Mouse (Mus musculus) intestine, embryonic 14.5 days (tissue): ENCODE results near the gene Rnf141. TPM values are rescaled to one million over a fixed set of nuclear protein-coding genes. Genes with fewer than 3 reads are reported as not detected.
A peak's percentile ranks its signal among the peaks of the same experiment; 100 is the strongest.

ENCODE experiments used
- ATAC-seq: fragments of 200-750 bp; cut with Nextera tagmentation; replicated peaks from 2 replicates; pipeline ENCODE4 v1.8.0; 2017; ENCODE audit warnings: low read depth, moderate number of reproducible peaks, moderate TSS enrichment, moderate library complexity; ENCODE audit not compliant: low FRiP score, low TSS enrichment
- DNase-seq: peaks from one replicate; pipeline ENCODE4 v3.0.0-alpha.2; 2018; ENCODE audit warnings: low spot score
- H3K27ac ChIP-seq: fragments of 300-500 bp; sonication (generic); 2 replicates; pipeline ENCODE4 v1.5.1; 2014; ENCODE audit warnings: low read depth, mild to moderate bottlenecking, control low read depth
- H3K27me3 ChIP-seq: fragments of 300-500 bp; sonication (generic); replicated peaks from 2 replicates; pipeline ENCODE4 v1.6.1; 2014; ENCODE audit warnings: low read length, control low read depth; ENCODE audit not compliant: control insufficient read depth, insufficient read depth
- H3K36me3 ChIP-seq: fragments of 300-500 bp; sonication (generic); 2 replicates; pipeline ENCODE4 v1.6.1; 2014; ENCODE audit warnings: low read length, control low read depth; ENCODE audit not compliant: control insufficient read depth, insufficient read depth
- H3K4me1 ChIP-seq: fragments of 300-500 bp; sonication (generic); replicated peaks from 2 replicates; pipeline ENCODE4 v1.6.1; 2014; ENCODE audit warnings: low read length, control low read depth, mixed read lengths; ENCODE audit not compliant: control insufficient read depth, insufficient read depth
- H3K4me2 ChIP-seq: fragments of 300-500 bp; sonication (generic); 2 replicates; pipeline ENCODE4 v1.6.1; 2014; ENCODE audit warnings: low read length
- H3K4me3 ChIP-seq: fragments of 300-500 bp; sonication (generic); 2 replicates; pipeline ENCODE4 v1.5.1; 2014; ENCODE audit warnings: low read depth, low read length, control low read depth, mixed read lengths
- H3K9ac ChIP-seq: fragments of 300-500 bp; sonication (generic); 2 replicates; pipeline ENCODE4 v1.6.1; 2014; ENCODE audit warnings: mild to moderate bottlenecking, low read length
- H3K9me3 ChIP-seq: fragments of 300-500 bp; sonication (generic); 2 replicates; pipeline ENCODE4 v1.6.1; 2016; ENCODE audit warnings: low read length, control low read depth; ENCODE audit not compliant: control insufficient read depth
- WGBS: fragments of 180-500 bp; shearing (Covaris S2); extraction: QIAGEN DNeasy Blood & Tissue Kit; methylation state at CpG from one replicate; pipeline ENCODE4 v1.1.7; 2014; 5-methylcytosine and 5-hydroxymethylcytosine counted together
- polyA plus RNA-seq: library from polyadenylated mRNA; unstranded; fragments of >200 nt; fragmentation: Nextera tagmentation; extraction: Ambion mirVana; gene quantifications from 2 replicates; pipeline ENCODE4 v1.2.1, GENCODE M21; 2014

The Rnf141 gene
- polyA plus RNA-seq, 1 experiment from 2014 or later = 41.2 TPM

DNA sequence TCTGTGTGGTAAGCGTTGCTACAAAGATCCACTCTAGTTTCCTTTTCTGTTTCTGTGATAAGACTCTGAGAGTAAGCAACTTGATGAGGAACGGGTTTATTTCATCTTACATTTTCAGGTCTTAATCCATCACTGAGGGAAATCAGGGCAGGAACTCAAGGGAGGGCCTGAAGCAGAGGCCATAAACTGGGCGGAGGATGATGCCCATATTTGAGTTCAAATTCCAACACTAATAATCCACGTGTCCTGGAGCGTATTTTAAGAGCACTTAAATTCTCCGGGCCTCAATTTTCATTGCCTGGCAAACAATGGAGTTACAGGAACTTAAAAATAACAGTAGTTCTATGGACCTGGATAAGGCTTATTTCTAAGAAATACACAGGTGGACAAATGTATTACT, 21.3 kb upstream of the Rnf141 start:
- H3K4me1 ChIP-seq = peaks cover 14% of the 10 kb centered on the region; the same call in 1 of the 2 replicates
- 52% methylated on average over 6 of the region's 6 CpGs for WGBS
- H3K4me3 ChIP-seq = no peak overlapping the region
- ATAC-seq (peak; percentile 65; the same call in 1 of the 2 replicates), DNase-seq (no peak)
- peak overlapping the region; percentile 57; the same call in 1 of the 2 replicates for H3K27ac ChIP-seq
- H3K4me2 ChIP-seq = peak overlapping the region; percentile 16; the same call in 1 of the 2 replicates
- H3K9ac ChIP-seq = no peak overlapping the region
- peaks cover 26% of the 10 kb centered on the region for H3K36me3 ChIP-seq
- no peaks in the 10 kb centered on the region for H3K9me3 ChIP-seq
- no peaks in the 10 kb centered on the region for H3K27me3 ChIP-seq

- H3K36me3 ChIP-seq = peaks cover 21% of the 10 kb centered on the region
- DNase-seq = peak; percentile 63
- H3K4me3 ChIP-seq = no peak overlapping the region
- H3K9ac ChIP-seq = no peak overlapping the region
- H3K27ac ChIP-seq = peak overlapping the region; percentile 57
- H3K27me3 ChIP-seq = no peaks in the 10 kb centered on the region
- WGBS = 18% methylated on average over 10 of the region's 10 CpGs
- peak overlapping the region; percentile 16; the same call in 1 of the 2 replicates for H3K4me2 ChIP-seq
- H3K4me1 ChIP-seq = peaks cover 19% of the 10 kb centered on the region; the same call in 1 of the 2 replicates
- H3K9me3 ChIP-seq = no peaks in the 10 kb centered on the region
- peak; percentile 53; the same call in 1 of the 2 replicates for ATAC-seq
These were observed 20.8 kb upstream of the Rnf141 start for GRCm38 (mm10) chr7:110865038-110865437.

- peaks cover 26% of the 10 kb centered on the region; the same call in 1 of the 2 replicates for H3K4me1 ChIP-seq
- WGBS = 62% methylated on average over 12 of the region's 12 CpGs
These were observed 18.6 kb upstream of the Rnf141 start, which contains the start of gene Lyve1 for GRCm38 (mm10) chr7:110862751-110863289. TSS of gene Lyve1 (minus strand) at chr7:110863239.

GRCm38 (mm10) chr7:110860129-110860528, 15.9 kb upstream of the Rnf141 start:
- H3K4me2 ChIP-seq = no peak overlapping the region

More at GRCm38 (mm10) chr7:110862751-110863289, 18.6 kb upstream of the Rnf141 start, which contains the start of gene Lyve1:
- 0 out of 2 replicates have a peak within 1 kb of the TSS, but pooled peaks have one; percentile 0 for H3K27ac ChIP-seq
- no peaks in the 10 kb centered on the region for H3K27me3 ChIP-seq
- H3K4me3 ChIP-seq = no peak within 1 kb of the TSS
- no peak within 1 kb of the TSS for H3K9ac ChIP-seq
- no peaks in the 10 kb centered on the region for H3K9me3 ChIP-seq
- DNase-seq = no peak
- H3K36me3 ChIP-seq = no peaks in the 10 kb centered on the region; the same call in 1 of the 2 replicates
- H3K4me2 ChIP-seq = no peak within 1 kb of the TSS
- ATAC-seq = no peak

DNA sequence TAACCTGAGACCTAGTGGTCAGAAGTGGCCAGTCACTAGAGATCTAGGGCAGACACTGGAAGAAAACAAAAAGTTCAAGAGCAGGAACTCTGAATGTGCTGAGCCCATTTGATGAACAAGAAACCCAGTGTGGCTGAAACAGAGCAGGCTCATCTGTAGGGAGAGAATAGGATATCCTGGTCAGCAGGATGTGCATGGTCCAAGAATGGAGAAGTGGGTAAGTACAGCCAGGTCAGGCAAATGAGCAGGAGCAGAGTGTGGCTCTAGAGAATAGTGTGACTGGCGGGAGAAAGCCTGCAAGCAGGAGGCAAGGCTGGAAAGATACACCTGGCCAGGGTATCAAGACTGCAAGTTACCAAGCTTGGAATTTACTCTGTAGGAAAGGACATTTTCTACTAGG, 11.3 kb upstream of the Rnf141 start:
- H3K4me1 ChIP-seq = peaks cover 22% of the 10 kb centered on the region; the same call in 1 of the 2 replicates
- whole genome bisulfite sequencing = 67% methylated on average over 1 of the region's 1 CpGs
- no peaks in the 10 kb centered on the region for H3K36me3 ChIP-seq

More at GRCm38 (mm10) chr7:110860129-110860528, 15.9 kb upstream of the Rnf141 start:
- Histone ChIP-seq H3K27me3 (no peaks in the 10 kb centered on the region), H3K4me3 (no peak overlapping the region), H3K4me1 (peaks cover 26% of the 10 kb centered on the region; the same call in 1 of the 2 replicates), H3K9ac (no peak overlapping the region), H3K36me3 (no peaks in the 10 kb centered on the region), H3K27ac (peak overlapping the region; percentile 54; the same call in 1 of the 2 replicates), H3K9me3 (no peaks in the 10 kb centered on the region)
- DNase-seq (no peak), ATAC-seq (peak; percentile 47; the same call in 1 of the 2 replicates)
- 14% methylated on average over 5 of the region's 5 CpGs for WGBS

GRCm38 (mm10) chr7:110854927-110855546, 10.8 kb upstream of the Rnf141 start:
- Histone ChIP-seq H3K4me1 (peaks cover 17% of the 10 kb centered on the region; the same call in 1 of the 2 replicates), H3K9ac (no peak overlapping the region), H3K27me3 (no peaks in the 10 kb centered on the region), H3K4me3 (no peak overlapping the region), H3K4me2 (no peak overlapping the region), H3K27ac (no peak overlapping the region), H3K9me3 (no peaks in the 10 kb centered on the region), H3K36me3 (no peaks in the 10 kb centered on the region)
- WGBS = 70% methylated on average over 8 of the region's 8 CpGs
- ATAC-seq (no peak), DNase-seq (no peak)

More for the DNA sequence above, 11.3 kb upstream of the Rnf141 start:
- Histone ChIP-seq H3K4me2 (no peak overlapping the region), H3K27ac (no peak overlapping the region), H3K9ac (no peak overlapping the region), H3K27me3 (no peaks in the 10 kb centered on the region), H3K9me3 (no peaks in the 10 kb centered on the region), H3K4me3 (no peak overlapping the region)
- ATAC-seq (no peak), DNase-seq (no peak)

GRCm38 (mm10) chr7:110854519-110854918, 10.3 kb upstream of the Rnf141 start:
- no peak overlapping the region for H3K4me3 ChIP-seq
- no peak overlapping the region for H3K27ac ChIP-seq
- H3K4me2 ChIP-seq = no peak overlapping the region
- no peak for ATAC-seq
- no peak overlapping the region for H3K9ac ChIP-seq
- 47% methylated on average over 3 of the region's 3 CpGs for WGBS
- no peak for DNase-seq
- no peaks in the 10 kb centered on the region for H3K9me3 ChIP-seq
- no peaks in the 10 kb centered on the region for H3K36me3 ChIP-seq
- no peaks in the 10 kb centered on the region for H3K27me3 ChIP-seq
- H3K4me1 ChIP-seq = peaks cover 12% of the 10 kb centered on the region; the same call in 1 of the 2 replicates

- ATAC-seq (no peak), DNase-seq (no peak)
- Histone ChIP-seq H3K27ac (no peak overlapping the region), H3K36me3 (no peaks in the 10 kb centered on the region), H3K4me3 (no peak overlapping the region), H3K4me1 (peaks cover 10% of the 10 kb centered on the region; the same call in 1 of the 2 replicates), H3K27me3 (no peaks in the 10 kb centered on the region), H3K9me3 (no peaks in the 10 kb centered on the region), H3K4me2 (no peak overlapping the region), H3K9ac (no peak overlapping the region)
- WGBS = 47% methylated on average over 10 of the region's 10 CpGs
These were observed 9.4 kb upstream of the Rnf141 start for GRCm38 (mm10) chr7:110853611-110854010.
